Mouse (Mus musculus): ENCODE data around the gene Eif4ebp2.

DNA sequence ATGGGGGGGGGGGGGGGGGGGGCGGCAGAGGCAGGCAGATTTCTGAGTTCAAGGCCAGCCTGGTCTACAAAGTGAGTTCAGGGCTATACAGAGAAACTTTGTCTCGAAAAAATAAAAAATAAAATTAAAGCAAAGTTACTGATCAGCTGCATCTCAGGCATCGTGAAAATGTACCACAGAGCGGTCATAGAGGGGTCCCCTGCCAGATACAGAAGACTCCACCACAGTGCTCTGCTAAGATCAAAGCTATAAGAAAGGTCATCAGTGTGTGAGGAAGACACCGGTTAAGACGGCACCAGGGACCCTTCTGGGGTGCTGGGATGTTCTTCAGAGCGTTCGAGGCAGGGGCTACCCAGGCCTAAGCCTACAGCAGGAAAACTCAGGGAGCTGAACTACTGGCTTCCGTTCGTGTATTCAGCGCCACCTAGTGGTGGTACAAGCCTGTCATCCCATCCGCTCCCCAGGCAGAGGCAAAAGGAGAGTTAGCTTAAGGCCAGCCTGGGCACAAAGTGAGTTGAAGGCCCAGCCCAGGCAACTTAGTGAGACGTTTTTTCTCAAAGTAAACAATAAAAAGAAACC, 53.2 kb downstream of the Eif4ebp2 start:
- TF ChIP-seq POLR2A (IDR thresholded peaks at IDR 0.05; ENCODE audit: borderline replicate concordance, extremely low read depth, low read depth, low read length) = no peak
- TF ChIP-seq CTCF (IDR thresholded peaks at IDR 0.05; ENCODE audit: insufficient read depth, low read length) = peak; percentile 96

All from lung, adult 2 months (tissue).